Mouse (Mus musculus) CD4-positive helper T cell, adult 2 months (primary cell): ENCODE measurements at regions not wholly inside any gene's neighbourhood (a gene's known extent, or its start where the extent isn't known, plus 50 kb on each side); places are given as distances from the start of the nearest gene placed in this dataset.

Experiments used
- DNase-seq: peaks from one replicate; pipeline ENCODE4 v3.0.0-alpha.2; 2012; ENCODE audit warnings: low read depth, missing footprints, low spot score

DNA sequence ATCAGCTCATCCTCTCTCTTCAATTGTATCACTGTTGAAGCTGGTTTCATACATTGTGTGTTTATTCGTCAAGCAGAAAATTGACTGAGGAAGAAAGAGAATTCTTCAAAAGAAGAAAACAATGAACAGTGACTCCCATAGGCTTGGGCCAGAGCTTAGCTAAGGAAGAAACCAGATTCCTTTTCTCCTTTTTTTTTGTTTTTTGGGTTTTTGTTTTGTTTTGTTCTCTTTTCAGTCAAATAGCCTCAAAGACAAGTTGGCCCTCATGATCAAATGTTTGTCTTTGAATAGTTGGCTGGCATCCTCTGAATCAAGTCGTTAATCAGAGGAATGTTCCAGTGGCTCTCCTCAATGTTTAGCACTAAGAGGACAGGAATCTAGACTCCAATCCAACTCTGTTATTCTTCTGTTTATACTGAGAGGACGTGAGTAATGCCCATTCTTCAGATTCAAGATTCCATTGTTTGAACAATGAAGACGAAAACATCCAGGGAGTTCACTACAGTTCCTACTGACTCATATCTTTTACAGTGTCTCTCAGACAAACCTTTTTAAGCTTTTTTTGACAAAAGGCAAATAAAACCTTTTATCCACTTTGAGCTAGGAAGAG is 86.1 kb upstream of the Adgrl4 start:
- DNase-seq: no peak

DNA sequence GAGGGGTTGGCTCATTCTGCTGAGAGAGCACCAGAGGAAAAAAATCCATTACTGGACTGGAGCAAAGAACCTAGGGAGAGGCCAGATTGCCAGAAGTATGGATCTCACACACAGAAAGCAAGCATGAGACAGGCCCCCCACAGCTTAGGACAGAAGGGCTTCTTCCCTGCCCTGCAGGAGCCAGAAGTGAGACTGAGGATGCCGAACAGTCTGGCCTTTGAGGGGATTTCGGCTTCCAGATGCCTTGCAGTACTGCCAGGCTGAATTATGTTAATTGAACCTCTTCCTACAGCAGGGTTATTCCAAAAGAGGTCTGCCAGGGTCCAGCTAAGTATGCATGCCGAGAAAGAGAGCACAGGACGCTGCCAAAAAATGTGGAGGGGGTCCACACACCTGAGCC is 71.4 kb upstream of the Adgrl4 start:
- no peak for DNase-seq

DNA sequence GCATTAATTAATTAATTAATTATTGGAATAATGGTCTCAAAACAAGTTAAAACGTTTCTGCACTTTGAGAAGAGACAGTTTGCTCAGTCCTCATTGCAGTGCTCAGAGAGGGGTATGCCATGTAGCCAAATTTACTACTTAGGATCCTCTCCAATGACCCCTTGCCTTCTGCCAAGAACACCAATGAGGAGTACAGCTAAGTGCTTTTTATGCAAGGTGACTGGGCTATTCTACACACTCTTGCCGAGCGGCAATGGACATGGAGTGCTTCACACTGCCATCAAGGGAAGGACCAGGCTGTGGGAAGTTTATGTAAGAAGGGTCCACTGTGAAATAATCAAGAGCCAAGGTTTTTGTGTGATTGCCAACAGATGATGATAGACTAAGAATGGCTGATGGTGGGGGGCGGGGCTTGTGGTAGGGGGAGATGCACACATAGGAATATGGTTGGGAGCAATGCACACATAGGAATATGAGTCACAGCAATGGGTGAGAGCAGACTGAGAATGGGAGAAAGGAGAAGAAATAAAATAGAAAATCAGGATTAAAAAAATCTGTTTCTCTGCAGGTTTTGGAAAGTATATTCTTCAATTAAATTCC is 70.9 kb upstream of the Adgrl4 start:
- no peak for DNase-seq

DNA sequence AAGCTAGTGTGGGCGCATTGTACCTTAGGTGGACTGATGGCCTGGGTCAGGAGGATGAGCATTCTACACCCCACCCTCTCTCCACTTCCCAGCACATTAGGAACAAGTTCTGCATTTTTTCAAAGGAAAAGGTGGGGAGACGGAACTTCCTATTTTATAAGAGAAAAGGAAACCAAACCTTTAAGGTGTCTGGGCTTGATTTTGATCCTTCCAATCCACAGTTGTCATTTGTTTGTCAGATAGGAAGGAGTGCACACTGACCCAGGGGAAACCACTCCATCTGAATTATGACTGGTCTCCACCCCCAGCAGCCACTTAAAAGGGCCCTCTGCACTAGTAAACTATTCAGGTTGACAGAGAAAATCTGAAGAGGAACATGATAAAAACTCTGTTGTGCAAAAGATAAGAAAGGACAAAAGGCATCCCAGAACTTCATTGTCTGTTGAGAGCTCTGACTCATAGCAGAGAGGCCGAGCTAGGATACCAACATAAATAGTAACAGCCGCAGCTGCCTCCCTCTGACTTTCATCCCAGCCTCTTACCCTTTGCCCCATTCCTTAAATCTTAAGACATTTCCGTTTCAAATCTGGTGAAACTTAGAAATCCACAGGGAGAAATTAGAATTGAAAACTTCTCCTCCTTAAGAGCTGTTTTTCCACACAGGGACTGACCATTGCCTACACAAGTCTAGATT is 54.2 kb upstream of the Adgrl4 start:
- no peak for DNase-seq

DNA sequence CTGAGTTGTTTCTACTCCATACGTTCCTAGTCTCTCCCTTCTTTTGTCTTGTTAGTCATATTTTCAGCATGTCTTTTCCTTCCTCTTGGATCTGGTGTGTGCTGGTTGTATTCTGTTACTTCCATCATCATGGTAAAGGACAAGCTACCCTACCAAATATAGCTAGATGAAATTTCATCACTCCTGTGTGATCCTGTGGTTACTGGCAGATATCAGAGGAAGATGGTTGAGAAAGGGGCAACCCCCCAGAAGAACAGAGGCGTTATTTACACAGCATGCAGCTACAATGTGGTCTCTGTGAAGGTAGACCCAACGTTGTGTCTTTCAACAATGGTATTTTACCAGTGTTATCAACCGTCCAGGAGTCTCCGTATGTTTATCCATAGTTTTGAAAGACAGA is 52.8 kb upstream of the Adgrl4 start:
- DNase-seq: no peak

DNA sequence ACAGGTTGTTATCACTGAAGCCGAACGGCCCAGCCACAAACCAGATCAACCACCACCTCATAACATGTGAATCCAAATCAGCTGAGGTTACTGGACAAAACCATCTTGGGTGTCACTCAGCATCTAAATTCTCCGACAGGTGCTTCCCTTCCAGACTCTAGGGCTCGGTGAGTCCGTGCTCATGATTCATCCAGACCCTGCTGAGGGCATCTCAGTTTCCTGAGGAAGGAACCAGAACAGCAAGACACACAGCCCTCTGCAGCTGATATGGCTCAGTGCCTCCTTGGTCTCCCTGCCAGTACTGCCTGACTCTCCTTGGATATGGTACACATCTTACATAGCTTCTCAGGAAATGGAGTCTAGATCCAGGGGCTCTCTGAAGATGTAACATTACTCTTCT is 51.6 kb upstream of the Adgrl4 start:
- DNase-seq: no peak
